Mouse (Mus musculus): ENCODE results near the gene Layn. TPM values are rescaled to one million over a fixed set of nuclear protein-coding genes. Genes with fewer than 3 reads are reported as not detected.

The Layn gene
- polyA plus RNA-seq (2016; fragmentation: Nextera tagmentation; extraction: Ambion mirVana), result 9.9 and 11.9 TPM in 2 replicates

- Histone ChIP-seq H3K27me3 (replicated peaks) (no peaks in the 10 kb centered on the region), H3K4me2 (peak within 1 kb of the TSS; percentile 96), H3K9ac (peak within 1 kb of the TSS; percentile 68), H3K9me3 (replicated peaks) (no peaks in the 10 kb centered on the region), H3K4me1 (replicated peaks) (peaks cover 19% of the 10 kb centered on the region), H3K27ac (ENCODE audit: poor library complexity, severe bottlenecking) (peak within 1 kb of the TSS; percentile 65), H3K36me3 (peaks cover 9% of the 10 kb centered on the region), H3K4me3 (peak within 1 kb of the TSS; percentile 60)
- under 1% methylated on average over 14 of the region's 14 CpGs for WGBS
- peak; percentile 96 for ATAC-seq (ENCODE audit: insufficient number of reproducible peaks, low FRiP score)
Observed at GRCm38 (mm10) chr9:51076979-51077315, at the start of gene Layn. TSS of gene Layn (minus strand) at chr9:51077094.

GRCm38 (mm10) chr9:51114767-51115166 is 37.9 kb upstream of the Layn start:
- WGBS, result 55% methylated on average over 4 of the region's 4 CpGs
- no peaks in the 10 kb centered on the region for H3K4me1 ChIP-seq (replicated peaks)
- no peaks in the 10 kb centered on the region for H3K9me3 ChIP-seq (replicated peaks)
- no peak overlapping the region for H3K4me2 ChIP-seq
- no peak overlapping the region for H3K4me3 ChIP-seq
- H3K27me3 ChIP-seq (replicated peaks), result 0 out of 2 replicates have a peak, but pooled peaks cover 3% of the 10 kb centered on the region
- H3K27ac ChIP-seq (ENCODE audit: poor library complexity, severe bottlenecking), result no peak overlapping the region
- no peak overlapping the region for H3K9ac ChIP-seq
- H3K36me3 ChIP-seq, result no peaks in the 10 kb centered on the region
- ATAC-seq (ENCODE audit: insufficient number of reproducible peaks, low FRiP score), result no peak

GRCm38 (mm10) chr9:51105751-51106150 is 28.9 kb upstream of the Layn start:
- H3K4me2 ChIP-seq, result no peak overlapping the region
- H3K27me3 ChIP-seq (replicated peaks), result peaks cover under 1% of the 10 kb centered on the region; the same call in 1 of the 2 replicates
- H3K4me3 ChIP-seq, result no peak overlapping the region
- no peak overlapping the region for H3K9ac ChIP-seq
- H3K4me1 ChIP-seq (replicated peaks), result no peaks in the 10 kb centered on the region
- WGBS, result 68% methylated on average over 2 of the region's 2 CpGs
- no peaks in the 10 kb centered on the region for H3K9me3 ChIP-seq (replicated peaks)
- ATAC-seq (ENCODE audit: insufficient number of reproducible peaks, low FRiP score), result no peak
- H3K27ac ChIP-seq (ENCODE audit: poor library complexity, severe bottlenecking), result no peak overlapping the region
- H3K36me3 ChIP-seq, result no peaks in the 10 kb centered on the region

GRCm38 (mm10) chr9:51103808-51104514 is 27.1 kb upstream of the Layn start:
- H3K4me2 ChIP-seq, result peak overlapping the region; percentile 100
- peak; percentile 67 for ATAC-seq (ENCODE audit: insufficient number of reproducible peaks, low FRiP score)
- H3K36me3 ChIP-seq, result no peaks in the 10 kb centered on the region
- WGBS, result 10% methylated on average over 30 of the region's 30 CpGs
- no peaks in the 10 kb centered on the region for H3K9me3 ChIP-seq (replicated peaks)
- no peaks in the 10 kb centered on the region for H3K4me1 ChIP-seq (replicated peaks)
- H3K9ac ChIP-seq, result peak overlapping the region; percentile 78
- H3K27me3 ChIP-seq (replicated peaks), result peaks cover 7% of the 10 kb centered on the region
- H3K27ac ChIP-seq (ENCODE audit: poor library complexity, severe bottlenecking), result no peak overlapping the region
- peak overlapping the region; percentile 69 for H3K4me3 ChIP-seq

GRCm38 (mm10) chr9:51102963-51103807 is 26.3 kb upstream of the Layn start:
- H3K9me3 ChIP-seq (replicated peaks), result no peaks in the 10 kb centered on the region

GRCm38 (mm10) chr9:51101756-51102425 is 25.0 kb upstream of the Layn start, which contains the start of gene 4833427G06Rik:
TSS of gene 4833427G06Rik (minus strand) at chr9:51102078.
- no peak for ATAC-seq (ENCODE audit: insufficient number of reproducible peaks, low FRiP score)
- 11% methylated on average over 27 of the region's 27 CpGs for WGBS
- H3K36me3 ChIP-seq, result no peaks in the 10 kb centered on the region
- peak within 1 kb of the TSS; percentile 69 for H3K4me3 ChIP-seq
- H3K4me2 ChIP-seq, result peak within 1 kb of the TSS; percentile 100
- peaks cover 7% of the 10 kb centered on the region for H3K27me3 ChIP-seq (replicated peaks)
- no peaks in the 10 kb centered on the region for H3K4me1 ChIP-seq (replicated peaks)
- H3K9me3 ChIP-seq (replicated peaks), result no peaks in the 10 kb centered on the region
- H3K9ac ChIP-seq, result peak within 1 kb of the TSS; percentile 11; the same call in 1 of the 2 replicates
- no peak within 1 kb of the TSS for H3K27ac ChIP-seq (ENCODE audit: poor library complexity, severe bottlenecking)

More at GRCm38 (mm10) chr9:51102963-51103807, 26.3 kb upstream of the Layn start:
- H3K4me1 ChIP-seq (replicated peaks), result no peaks in the 10 kb centered on the region
- peak; percentile 39 for ATAC-seq (ENCODE audit: insufficient number of reproducible peaks, low FRiP score)
- H3K4me3 ChIP-seq, result peak overlapping the region; percentile 69
- peaks cover 7% of the 10 kb centered on the region for H3K27me3 ChIP-seq (replicated peaks)
- 2% methylated on average over 44 of the region's 44 CpGs for WGBS
- peak overlapping the region; percentile 100 for H3K4me2 ChIP-seq
- no peaks in the 10 kb centered on the region for H3K36me3 ChIP-seq
- no peak overlapping the region for H3K27ac ChIP-seq (ENCODE audit: poor library complexity, severe bottlenecking)
- H3K9ac ChIP-seq, result peak overlapping the region; percentile 78

GRCm38 (mm10) chr9:51096306-51096705 is 19.4 kb upstream of the Layn start:
- Histone ChIP-seq H3K4me3 (no peak overlapping the region), H3K36me3 (no peaks in the 10 kb centered on the region), H3K4me2 (no peak overlapping the region), H3K27me3 (replicated peaks) (peaks cover 7% of the 10 kb centered on the region), H3K9me3 (replicated peaks) (no peaks in the 10 kb centered on the region), H3K4me1 (replicated peaks) (no peaks in the 10 kb centered on the region), H3K27ac (ENCODE audit: poor library complexity, severe bottlenecking) (no peak overlapping the region), H3K9ac (no peak overlapping the region)
- 42% methylated on average over 2 of the region's 2 CpGs for WGBS
- ATAC-seq (ENCODE audit: insufficient number of reproducible peaks, low FRiP score), result no peak

- ATAC-seq (ENCODE audit: insufficient number of reproducible peaks, low FRiP score), result no peak
- 39% methylated on average over 5 of the region's 5 CpGs for WGBS
- no peaks in the 10 kb centered on the region for H3K36me3 ChIP-seq
- H3K27ac ChIP-seq (ENCODE audit: poor library complexity, severe bottlenecking), result no peak overlapping the region
- no peaks in the 10 kb centered on the region for H3K27me3 ChIP-seq (replicated peaks)
- H3K9ac ChIP-seq, result no peak overlapping the region
- no peaks in the 10 kb centered on the region for H3K4me1 ChIP-seq (replicated peaks)
- no peak overlapping the region for H3K4me2 ChIP-seq
- no peak overlapping the region for H3K4me3 ChIP-seq
- H3K9me3 ChIP-seq (replicated peaks), result no peaks in the 10 kb centered on the region
Observed at GRCm38 (mm10) chr9:51093697-51094096, 16.8 kb upstream of the Layn start.

GRCm38 (mm10) chr9:51081614-51082013 is 4.7 kb upstream of the Layn start:
- H3K9me3 ChIP-seq (replicated peaks), result no peaks in the 10 kb centered on the region
- peaks cover 10% of the 10 kb centered on the region for H3K4me1 ChIP-seq (replicated peaks)
- H3K4me2 ChIP-seq, result no peak overlapping the region
- ATAC-seq (ENCODE audit: insufficient number of reproducible peaks, low FRiP score), result no peak
- H3K4me3 ChIP-seq, result no peak overlapping the region
- WGBS, result 73% methylated on average over 5 of the region's 5 CpGs
- H3K27me3 ChIP-seq (replicated peaks), result no peaks in the 10 kb centered on the region
- no peak overlapping the region for H3K27ac ChIP-seq (ENCODE audit: poor library complexity, severe bottlenecking)
- H3K9ac ChIP-seq, result no peak overlapping the region
- H3K36me3 ChIP-seq, result no peaks in the 10 kb centered on the region

GRCm38 (mm10) chr9:51076300-51076978 is 455 bp downstream of the Layn start:
- Histone ChIP-seq H3K36me3 (peaks cover 9% of the 10 kb centered on the region), H3K4me3 (peak overlapping the region; percentile 60), H3K9ac (peak overlapping the region; percentile 68), H3K27ac (ENCODE audit: poor library complexity, severe bottlenecking) (peak overlapping the region; percentile 65), H3K4me1 (replicated peaks) (peaks cover 19% of the 10 kb centered on the region), H3K4me2 (peak overlapping the region; percentile 96), H3K27me3 (replicated peaks) (no peaks in the 10 kb centered on the region), H3K9me3 (replicated peaks) (no peaks in the 10 kb centered on the region)
- under 1% methylated on average over 17 of the region's 17 CpGs for WGBS
- ATAC-seq (ENCODE audit: insufficient number of reproducible peaks, low FRiP score), result peak; percentile 24

Measured in heart, embryonic 12.5 days (tissue).